Mouse (Mus musculus) urinary bladder, adult 2 months (tissue): ENCODE results near the gene Kcnip3. TPM values are rescaled to one million over a fixed set of nuclear protein-coding genes. Genes with fewer than 3 reads are reported as not detected.

Experiments
- DNase-seq: peaks from one replicate; pipeline ENCODE4 v3.0.0; 2022; ENCODE audit warnings: low spot score
- polyA plus RNA-seq: library from polyadenylated mRNA; depleted of rRNA; stranded (reverse); fragments of >200 nt; gene quantifications from 2 replicates; pipeline ENCODE4 v1.2.3, GENCODE M21; 2012; rRNA removed

Gene Kcnip3
- polyA plus RNA-seq = 4.2 and 4.8 TPM in 2 replicates

- DNase-seq = no peak
These were observed at the start of gene Kcnip3 for GRCm38 (mm10) chr2:127522006-127522441. Gene Kcnip3 (minus strand): TSS chr2:127522094.

- no peak for DNase-seq
These were observed 37.4 kb upstream of the Kcnip3 start for GRCm38 (mm10) chr2:127559070-127559966.

GRCm38 (mm10) chr2:127551078-127551477 is 29.2 kb upstream of the Kcnip3 start:
- no peak for DNase-seq

- no peak for DNase-seq
These were observed 28.6 kb upstream of the Kcnip3 start for GRCm38 (mm10) chr2:127550446-127550845.

GRCm38 (mm10) chr2:127549711-127550110 is 27.8 kb upstream of the Kcnip3 start:
- no peak for DNase-seq

- no peak for DNase-seq
These were observed 26.6 kb upstream of the Kcnip3 start for GRCm38 (mm10) chr2:127548342-127549074.

GRCm38 (mm10) chr2:127541697-127542096 is 19.8 kb upstream of the Kcnip3 start:
- DNase-seq = no peak

- DNase-seq = peak; percentile 70
These were observed 19.3 kb upstream of the Kcnip3 start, which contains the start of gene Prom2 for GRCm38 (mm10) chr2:127541185-127541584. Gene Prom2 (minus strand): TSS chr2:127541467.

GRCm38 (mm10) chr2:127539494-127539893 is 17.6 kb upstream of the Kcnip3 start:
- DNase-seq = no peak

GRCm38 (mm10) chr2:127537548-127537947 is 15.7 kb upstream of the Kcnip3 start:
- DNase-seq = no peak

- no peak for DNase-seq
These were observed 13.5 kb upstream of the Kcnip3 start for GRCm38 (mm10) chr2:127535363-127535762.

GRCm38 (mm10) chr2:127532379-127532778 is 10.5 kb upstream of the Kcnip3 start:
- no peak for DNase-seq

- no peak for DNase-seq
These were observed 9.7 kb upstream of the Kcnip3 start for GRCm38 (mm10) chr2:127531592-127531991.

GRCm38 (mm10) chr2:127530418-127530817 is 8.5 kb upstream of the Kcnip3 start:
- no peak for DNase-seq

- no peak for DNase-seq
These were observed 3.3 kb upstream of the Kcnip3 start for GRCm38 (mm10) chr2:127525004-127525775.

GRCm38 (mm10) chr2:127523950-127524729 is 2.2 kb upstream of the Kcnip3 start:
- no peak for DNase-seq

GRCm38 (mm10) chr2:127521172-127522005 is 505 bp downstream of the Kcnip3 start:
- no peak for DNase-seq

GRCm38 (mm10) chr2:127520123-127520522 is 1.8 kb downstream of the Kcnip3 start:
- no peak for DNase-seq

- DNase-seq = no peak
These were observed 2.6 kb downstream of the Kcnip3 start for GRCm38 (mm10) chr2:127519308-127519707.

GRCm38 (mm10) chr2:127518831-127519230 is 3.1 kb downstream of the Kcnip3 start:
- no peak for DNase-seq
